Mouse (Mus musculus) erythroblast, embryonic 14.5 days (primary cell): Measurements from ENCODE around the gene Mrtfa.

ENCODE experiments used
- GATA1 ChIP-seq: IDR thresholded peaks from 2 replicates; pipeline ENCODE4 v1.6.1; 2012; ENCODE audit warnings: low read length, inconsistent platforms, mixed read lengths
- TAL1 ChIP-seq: IDR thresholded peaks from 3 replicates; pipeline ENCODE4 v1.6.1; 2012; ENCODE audit warnings: low read length, inconsistent platforms, mixed read lengths

DNA sequence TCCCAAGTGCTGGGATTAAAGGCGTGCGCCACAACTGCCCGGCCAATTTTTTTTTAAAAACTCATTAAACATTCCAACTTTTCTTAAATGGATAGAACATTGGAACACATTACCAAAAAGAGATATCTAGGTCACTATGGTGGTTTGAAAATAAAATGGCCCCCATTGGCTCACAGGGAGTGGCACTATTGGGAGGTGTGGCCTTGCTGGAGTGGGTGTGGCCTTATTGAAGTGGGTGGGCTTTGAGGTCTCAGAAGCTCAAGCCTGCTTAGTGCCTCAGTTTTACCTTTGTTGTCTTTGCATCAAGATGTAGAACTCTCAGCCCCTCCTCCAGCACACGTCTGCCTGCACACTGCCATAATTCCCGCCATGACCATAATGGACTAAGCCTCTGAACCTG lies 11.9 kb upstream of the Mrtfa start:
- TF ChIP-seq GATA1 (no peak), TAL1 (no peak)
